Mouse (Mus musculus): ENCODE measurements at regions not wholly inside any gene's neighbourhood (a gene's known extent, or its start where the extent isn't known, plus 50 kb on each side); places are given as distances from the start of the nearest gene placed in this dataset.

- no peak for TF ChIP-seq POLR2A (IDR thresholded peaks at IDR 0.05; ENCODE audit: low read depth, low read length)
- TF ChIP-seq CTCF (IDR thresholded peaks at IDR 0.05; ENCODE audit: borderline replicate concordance, insufficient read depth, low read length) = no peak
- no peak overlapping the region for H3K4me3 ChIP-seq (ENCODE audit: insufficient read depth, low read length)
- H3K27ac ChIP-seq (ENCODE audit: insufficient read depth, low read length) = no peak overlapping the region
Observed at GRCm38 (mm10) chr8:49631286-49631685, 787.5 kb upstream of the Tenm3 start.

GRCm38 (mm10) chr8:49627966-49628495 is 784.3 kb upstream of the Tenm3 start:
- Histone ChIP-seq H3K4me1 (ENCODE audit: control insufficient read depth, insufficient read depth, low read length) (no peaks in the 10 kb centered on the region), H3K4me3 (ENCODE audit: insufficient read depth, low read length) (no peak overlapping the region), H3K27ac (ENCODE audit: insufficient read depth, low read length) (no peak overlapping the region)
- no peak for TF ChIP-seq POLR2A (IDR thresholded peaks at IDR 0.05; ENCODE audit: low read depth, low read length)
- TF ChIP-seq CTCF (IDR thresholded peaks at IDR 0.05; ENCODE audit: borderline replicate concordance, insufficient read depth, low read length) = no peak

More at GRCm38 (mm10) chr8:49631286-49631685, 787.5 kb upstream of the Tenm3 start:
- H3K4me1 ChIP-seq (ENCODE audit: control insufficient read depth, insufficient read depth, low read length) = no peaks in the 10 kb centered on the region

- H3K4me3 ChIP-seq (ENCODE audit: insufficient read depth, low read length) = no peak overlapping the region
- TF ChIP-seq POLR2A (IDR thresholded peaks at IDR 0.05; ENCODE audit: low read depth, low read length) = no peak
- no peak for TF ChIP-seq CTCF (IDR thresholded peaks at IDR 0.05; ENCODE audit: borderline replicate concordance, insufficient read depth, low read length)
- H3K4me1 ChIP-seq (ENCODE audit: control insufficient read depth, insufficient read depth, low read length) = no peaks in the 10 kb centered on the region
- no peak overlapping the region for H3K27ac ChIP-seq (ENCODE audit: insufficient read depth, low read length)
Observed at GRCm38 (mm10) chr8:49595501-49595900, 751.8 kb upstream of the Tenm3 start.

GRCm38 (mm10) chr8:49567423-49567822 is 723.7 kb upstream of the Tenm3 start:
- Histone ChIP-seq H3K4me1 (ENCODE audit: control insufficient read depth, insufficient read depth, low read length) (no peaks in the 10 kb centered on the region), H3K4me3 (ENCODE audit: insufficient read depth, low read length) (no peak overlapping the region), H3K27ac (ENCODE audit: insufficient read depth, low read length) (no peak overlapping the region)
- TF ChIP-seq CTCF (IDR thresholded peaks at IDR 0.05; ENCODE audit: borderline replicate concordance, insufficient read depth, low read length) = no peak
- TF ChIP-seq POLR2A (IDR thresholded peaks at IDR 0.05; ENCODE audit: low read depth, low read length) = no peak

GRCm38 (mm10) chr8:49563499-49564279 is 719.9 kb upstream of the Tenm3 start:
- TF ChIP-seq CTCF (IDR thresholded peaks at IDR 0.05; ENCODE audit: borderline replicate concordance, insufficient read depth, low read length) = no peak
- no peak for TF ChIP-seq POLR2A (IDR thresholded peaks at IDR 0.05; ENCODE audit: low read depth, low read length)
- H3K4me1 ChIP-seq (ENCODE audit: control insufficient read depth, insufficient read depth, low read length) = no peaks in the 10 kb centered on the region
- H3K4me3 ChIP-seq (ENCODE audit: insufficient read depth, low read length) = no peak overlapping the region
- no peak overlapping the region for H3K27ac ChIP-seq (ENCODE audit: insufficient read depth, low read length)

- H3K4me1 ChIP-seq (ENCODE audit: control insufficient read depth, insufficient read depth, low read length) = no peaks in the 10 kb centered on the region
- TF ChIP-seq POLR2A (IDR thresholded peaks at IDR 0.05; ENCODE audit: low read depth, low read length) (no peak), CTCF (IDR thresholded peaks at IDR 0.05; ENCODE audit: borderline replicate concordance, insufficient read depth, low read length) (no peak)
- H3K27ac ChIP-seq (ENCODE audit: insufficient read depth, low read length) = no peak overlapping the region
- H3K4me3 ChIP-seq (ENCODE audit: insufficient read depth, low read length) = no peak overlapping the region
Observed at GRCm38 (mm10) chr8:49562976-49563375, 719.2 kb upstream of the Tenm3 start.

- H3K4me1 ChIP-seq (ENCODE audit: control insufficient read depth, insufficient read depth, low read length) = peaks cover 4% of the 10 kb centered on the region; the same call in 1 of the 2 replicates
- no peak overlapping the region; the same call in 1 of the 2 replicates for H3K27ac ChIP-seq (ENCODE audit: insufficient read depth, low read length)
- H3K4me3 ChIP-seq (ENCODE audit: insufficient read depth, low read length) = no peak overlapping the region
- TF ChIP-seq CTCF (IDR thresholded peaks at IDR 0.05; ENCODE audit: borderline replicate concordance, insufficient read depth, low read length) = no peak
Observed at GRCm38 (mm10) chr8:49555724-49556457, 712.1 kb upstream of the Tenm3 start.

GRCm38 (mm10) chr8:49553175-49553574 is 709.4 kb upstream of the Tenm3 start:
- Histone ChIP-seq H3K4me1 (ENCODE audit: control insufficient read depth, insufficient read depth, low read length) (peaks cover 4% of the 10 kb centered on the region; the same call in 1 of the 2 replicates), H3K4me3 (ENCODE audit: insufficient read depth, low read length) (no peak overlapping the region), H3K27ac (ENCODE audit: insufficient read depth, low read length) (no peak overlapping the region)
- TF ChIP-seq CTCF (IDR thresholded peaks at IDR 0.05; ENCODE audit: borderline replicate concordance, insufficient read depth, low read length) = no peak
- no peak for TF ChIP-seq POLR2A (IDR thresholded peaks at IDR 0.05; ENCODE audit: low read depth, low read length)

- peaks cover 2% of the 10 kb centered on the region; the same call in 1 of the 2 replicates for H3K4me1 ChIP-seq (ENCODE audit: control insufficient read depth, insufficient read depth, low read length)
- no peak overlapping the region for H3K4me3 ChIP-seq (ENCODE audit: insufficient read depth, low read length)
- H3K27ac ChIP-seq (ENCODE audit: insufficient read depth, low read length) = no peak overlapping the region
- TF ChIP-seq CTCF (IDR thresholded peaks at IDR 0.05; ENCODE audit: borderline replicate concordance, insufficient read depth, low read length) = no peak
- no peak for TF ChIP-seq POLR2A (IDR thresholded peaks at IDR 0.05; ENCODE audit: low read depth, low read length)
Observed at GRCm38 (mm10) chr8:49543321-49543720, 699.6 kb upstream of the Tenm3 start.

GRCm38 (mm10) chr8:49541337-49541736 is 697.6 kb upstream of the Tenm3 start:
- no peak for TF ChIP-seq POLR2A (IDR thresholded peaks at IDR 0.05; ENCODE audit: low read depth, low read length)
- no peak for TF ChIP-seq CTCF (IDR thresholded peaks at IDR 0.05; ENCODE audit: borderline replicate concordance, insufficient read depth, low read length)

More at GRCm38 (mm10) chr8:49541337-49541736, 697.6 kb upstream of the Tenm3 start:
- peaks cover 2% of the 10 kb centered on the region; the same call in 1 of the 2 replicates for H3K4me1 ChIP-seq (ENCODE audit: control insufficient read depth, insufficient read depth, low read length)
- no peak overlapping the region; the same call in 1 of the 2 replicates for H3K27ac ChIP-seq (ENCODE audit: insufficient read depth, low read length)
- no peak overlapping the region for H3K4me3 ChIP-seq (ENCODE audit: insufficient read depth, low read length)
